Mouse (Mus musculus): ENCODE data around the gene Lrrc8d.

DNA sequence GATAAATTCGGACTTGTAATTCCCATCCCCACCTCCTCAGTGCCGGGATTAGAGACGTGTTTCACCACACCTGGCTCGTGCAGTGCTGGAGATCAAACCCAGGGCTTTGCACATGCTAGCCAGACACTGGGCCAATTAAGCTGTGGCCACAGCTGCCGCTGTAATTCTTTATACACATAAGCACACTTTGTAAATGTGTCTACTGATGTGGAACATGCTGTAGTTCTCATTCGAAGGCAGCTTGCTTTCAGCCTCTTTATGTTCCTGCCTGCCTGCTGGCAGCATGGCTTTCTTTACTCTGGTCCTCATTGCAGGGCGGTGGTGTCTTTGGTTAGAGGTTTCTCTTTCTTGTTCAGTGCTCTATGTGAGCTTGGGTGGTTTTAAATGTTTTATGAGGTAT, 40.7 kb downstream of the Lrrc8d start:
- no peak for TF ChIP-seq CTCF (IDR thresholded peaks at IDR 0.05; ENCODE audit: low read depth, low read length)
- no peak for TF ChIP-seq POLR2A (IDR thresholded peaks at IDR 0.05; ENCODE audit: insufficient read depth, low read length)

Data from ES-Bruce4 (cell line).